Mouse (Mus musculus) forebrain, postnatal 0 days (tissue): ENCODE measurements around the gene Fzd4. TPM values are rescaled to one million over a fixed set of nuclear protein-coding genes. Genes with fewer than 3 reads are reported as not detected.

ENCODE experiments used
- ATAC-seq: fragments of 200-750 bp; cut with Nextera tagmentation; 2 replicates; pipeline ENCODE4 v1.8.0; 2017; ENCODE audit warnings: mild to moderate bottlenecking, moderate library complexity
- DNase-seq: peaks from one replicate; pipeline ENCODE4 v3.0.0-alpha.2; 2015
- H3K27ac ChIP-seq: fragments of 300-500 bp; sonication (generic); 2 replicates; pipeline ENCODE4 v1.5.1; 2014; ENCODE audit warnings: low read depth, mild to moderate bottlenecking, antibody characterized with exemption, low read length, moderate library complexity, mixed read lengths
- H3K27me3 ChIP-seq: fragments of 300-500 bp; sonication (generic); 2 replicates; pipeline ENCODE4 v1.6.1; 2014; ENCODE audit warnings: mild to moderate bottlenecking, low read length, mixed read lengths; ENCODE audit not compliant: insufficient read depth
- H3K36me3 ChIP-seq: fragments of 300-500 bp; sonication (generic); 2 replicates; pipeline ENCODE4 v1.6.1; 2014; ENCODE audit warnings: mild to moderate bottlenecking, moderate library complexity; ENCODE audit not compliant: insufficient read depth
- H3K4me1 ChIP-seq: fragments of 300-500 bp; sonication (generic); 2 replicates; pipeline ENCODE4 v1.6.1; 2014; ENCODE audit warnings: antibody characterized with exemption; ENCODE audit not compliant: insufficient read depth
- H3K4me2 ChIP-seq: fragments of 300-500 bp; sonication (generic); 2 replicates; pipeline ENCODE4 v1.6.1; 2014; ENCODE audit warnings: low read depth, mild to moderate bottlenecking, moderate library complexity
- H3K4me3 ChIP-seq: fragments of 300-500 bp; sonication (generic); 2 replicates; pipeline ENCODE4 v1.5.1; 2014; ENCODE audit warnings: low read depth, low read length, mixed read lengths
- H3K9ac ChIP-seq: fragments of 300-500 bp; sonication (generic); 2 replicates; pipeline ENCODE4 v1.6.1; 2014; ENCODE audit warnings: mild to moderate bottlenecking
- H3K9me3 ChIP-seq: fragments of 300-500 bp; sonication (generic); 2 replicates; pipeline ENCODE4 v1.6.1; 2016; ENCODE audit warnings: low read length
- CTCF ChIP-seq: sonication (generic); IDR thresholded peaks from 2 replicates; pipeline ENCODE4 v1.5.1; 2016; ENCODE audit warnings: antibody characterized with exemption, control low read depth, low read depth
- WGBS: fragments of 180-500 bp; shearing (Covaris S2); extraction: QIAGEN DNeasy Blood & Tissue Kit; methylation state at CpG from one replicate; pipeline ENCODE4 v1.1.7; 2014; 5-methylcytosine and 5-hydroxymethylcytosine counted together
- polyA plus RNA-seq: library from polyadenylated mRNA; unstranded; fragments of >200 nt; fragmentation: Nextera tagmentation; extraction: Ambion mirVana; gene quantifications from 2 replicates; pipeline ENCODE4 v1.2.1, GENCODE M21; 2015
- total RNA-seq: library from RNA; depleted of rRNA; stranded (reverse); fragments of >200 nt; gene quantifications from 2 replicates; pipeline ENCODE4 v1.2.3, GENCODE M21; 2014

The Fzd4 gene
- total and polyA plus RNA-seq, 2 experiments from 2014 or later = 1.5 to 3.8 TPM

GRCm38 (mm10) chr7:89441291-89441690 is 37.1 kb downstream of the Fzd4 start:
- no peak overlapping the region for H3K9ac ChIP-seq
- H3K36me3 ChIP-seq = no peaks in the 10 kb centered on the region
- no peak overlapping the region for H3K4me2 ChIP-seq
- H3K4me1 ChIP-seq = no peaks in the 10 kb centered on the region
- no peak overlapping the region for H3K27ac ChIP-seq
- ATAC-seq (no peak), DNase-seq (no peak)
- WGBS = 74% methylated on average over 7 of the region's 7 CpGs
- TF ChIP-seq CTCF = no peak
- no peak overlapping the region for H3K4me3 ChIP-seq
- H3K27me3 ChIP-seq = no peaks in the 10 kb centered on the region
- H3K9me3 ChIP-seq = no peaks in the 10 kb centered on the region

- Histone ChIP-seq H3K36me3 (no peaks in the 10 kb centered on the region), H3K4me1 (no peaks in the 10 kb centered on the region), H3K27me3 (no peaks in the 10 kb centered on the region), H3K9ac (no peak overlapping the region), H3K27ac (no peak overlapping the region), H3K4me3 (no peak overlapping the region), H3K4me2 (no peak overlapping the region), H3K9me3 (no peaks in the 10 kb centered on the region)
- ATAC-seq (no peak), DNase-seq (no peak)
- TF ChIP-seq CTCF = no peak
- WGBS = 48% methylated on average over 4 of the region's 4 CpGs
These were observed 38.1 kb downstream of the Fzd4 start for GRCm38 (mm10) chr7:89442242-89442641.

- DNase-seq (no peak), ATAC-seq (no peak)
- Histone ChIP-seq H3K9ac (no peak overlapping the region), H3K4me3 (no peak overlapping the region), H3K27ac (no peak overlapping the region), H3K4me1 (no peaks in the 10 kb centered on the region), H3K36me3 (no peaks in the 10 kb centered on the region), H3K27me3 (no peaks in the 10 kb centered on the region), H3K9me3 (no peaks in the 10 kb centered on the region), H3K4me2 (no peak overlapping the region)
- 85% methylated on average over 4 of the region's 4 CpGs for WGBS
- TF ChIP-seq CTCF = no peak
These were observed 41.0 kb downstream of the Fzd4 start for GRCm38 (mm10) chr7:89445137-89445536.

DNA sequence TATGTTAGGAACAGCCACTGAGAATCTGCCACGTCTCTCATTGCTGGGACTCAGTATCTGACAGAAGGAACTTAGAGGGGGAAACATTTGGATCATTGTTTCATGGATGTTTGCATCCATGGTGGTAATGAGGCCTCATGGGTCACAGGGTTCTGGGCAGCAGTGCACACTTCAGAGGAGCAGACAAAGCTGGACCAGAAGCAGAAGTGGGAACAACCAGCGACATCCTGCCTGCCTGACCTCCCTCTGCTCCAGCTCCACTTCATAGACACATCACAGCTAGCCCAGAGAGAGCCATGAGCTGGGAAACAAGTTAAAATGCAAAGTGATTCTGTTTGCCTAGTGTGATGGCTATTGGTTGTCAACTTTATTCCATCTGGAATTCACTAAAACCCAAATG is 46.2 kb downstream of the Fzd4 start:
- no peak for TF ChIP-seq CTCF
- H3K4me1 ChIP-seq = no peaks in the 10 kb centered on the region
- H3K36me3 ChIP-seq = no peaks in the 10 kb centered on the region
- H3K4me2 ChIP-seq = no peak overlapping the region
- H3K9me3 ChIP-seq = no peaks in the 10 kb centered on the region
- DNase-seq (no peak), ATAC-seq (no peak)
- no peaks in the 10 kb centered on the region for H3K27me3 ChIP-seq
- no peak overlapping the region for H3K9ac ChIP-seq
- H3K4me3 ChIP-seq = no peak overlapping the region
- H3K27ac ChIP-seq = no peak overlapping the region
- 55% methylated on average over 2 of the region's 2 CpGs for WGBS

GRCm38 (mm10) chr7:89456380-89457076 is 52.4 kb downstream of the Fzd4 start:
- H3K4me1 ChIP-seq = no peaks in the 10 kb centered on the region
- 35% methylated on average over 7 of the region's 7 CpGs for WGBS
- H3K36me3 ChIP-seq = no peaks in the 10 kb centered on the region
- H3K4me2 ChIP-seq = no peak overlapping the region
- TF ChIP-seq CTCF = no peak
- ATAC-seq (peak; percentile 43), DNase-seq (peak; percentile 17)
- H3K9ac ChIP-seq = no peak overlapping the region
- no peak overlapping the region for H3K4me3 ChIP-seq
- no peaks in the 10 kb centered on the region for H3K9me3 ChIP-seq
- no peaks in the 10 kb centered on the region for H3K27me3 ChIP-seq
- no peak overlapping the region; the same call in 1 of the 2 replicates for H3K27ac ChIP-seq

DNA sequence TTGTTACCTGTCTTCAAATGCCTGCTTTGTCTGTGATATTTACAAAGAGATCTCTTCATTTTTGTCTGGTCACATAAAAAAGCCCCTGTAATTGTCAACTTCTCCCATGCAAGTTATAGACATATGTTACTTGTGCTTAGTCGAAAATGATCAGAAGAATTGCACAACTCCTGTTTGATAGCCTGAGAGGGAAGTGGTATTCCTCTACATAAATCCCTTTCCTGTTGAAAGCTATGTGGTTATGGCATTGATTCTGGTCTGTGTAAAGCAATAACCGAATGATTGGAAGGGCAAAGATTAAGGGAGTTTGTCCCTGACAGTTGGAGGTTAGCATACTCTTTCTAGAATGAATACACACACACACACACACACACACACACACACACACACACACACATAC is 55.5 kb downstream of the Fzd4 start:
- Histone ChIP-seq H3K4me3 (no peak overlapping the region), H3K4me2 (no peak overlapping the region), H3K27me3 (no peaks in the 10 kb centered on the region), H3K4me1 (no peaks in the 10 kb centered on the region), H3K9me3 (no peaks in the 10 kb centered on the region), H3K9ac (no peak overlapping the region), H3K27ac (no peak overlapping the region), H3K36me3 (no peaks in the 10 kb centered on the region)
- ATAC-seq = no peak
- DNase-seq = no peak
- no peak for TF ChIP-seq CTCF
- WGBS = 77% methylated on average over 2 of the region's 2 CpGs

DNA sequence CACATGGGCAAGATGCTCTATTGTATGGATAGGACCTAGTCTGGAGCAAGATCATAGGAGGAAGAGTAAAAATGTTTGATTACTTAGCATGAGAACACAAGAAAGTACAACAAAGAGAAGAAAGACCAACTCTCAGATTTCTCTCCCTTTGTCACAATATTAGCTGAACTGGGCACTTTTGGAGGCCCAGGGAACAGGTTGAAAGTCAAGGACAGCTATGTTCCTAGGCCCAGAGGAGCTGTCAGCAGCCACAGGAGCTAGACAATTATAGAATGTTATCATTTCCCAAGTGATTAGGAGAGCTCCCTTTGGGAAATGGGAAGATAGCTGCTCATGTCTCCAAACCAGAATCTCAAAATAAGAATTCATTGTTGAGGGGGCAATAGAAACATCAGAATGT is 56.8 kb downstream of the Fzd4 start:
- Histone ChIP-seq H3K9me3 (no peaks in the 10 kb centered on the region), H3K4me1 (no peaks in the 10 kb centered on the region), H3K36me3 (no peaks in the 10 kb centered on the region), H3K27ac (no peak overlapping the region), H3K4me3 (no peak overlapping the region), H3K27me3 (no peaks in the 10 kb centered on the region), H3K4me2 (no peak overlapping the region), H3K9ac (no peak overlapping the region)
- no peak for ATAC-seq
- DNase-seq = no peak
- no peak for TF ChIP-seq CTCF
